Mouse (Mus musculus) hindbrain, postnatal 0 days (tissue): ENCODE measurements around the gene Xrcc4. TPM values are rescaled to one million over a fixed set of nuclear protein-coding genes. Genes with fewer than 3 reads are reported as not detected.

Experiments used
- ATAC-seq: fragments of 200-750 bp; cut with Nextera tagmentation; 2 replicates; pipeline ENCODE4 v1.8.0; 2017; ENCODE audit warnings: mild to moderate bottlenecking, moderate TSS enrichment, moderate library complexity
- DNase-seq: peaks from one replicate; pipeline ENCODE4 v3.0.0-alpha.2; 2015; ENCODE audit warnings: low spot score
- H3K27ac ChIP-seq: fragments of 300-500 bp; sonication (generic); 2 replicates; pipeline ENCODE4 v1.5.1; 2014; ENCODE audit warnings: mild to moderate bottlenecking
- H3K27me3 ChIP-seq: fragments of 300-500 bp; sonication (generic); 2 replicates; pipeline ENCODE4 v1.6.1; 2014; ENCODE audit warnings: low read length, mixed read lengths; ENCODE audit not compliant: insufficient read depth
- H3K36me3 ChIP-seq: fragments of 300-500 bp; sonication (generic); 2 replicates; pipeline ENCODE4 v1.6.1; 2014; ENCODE audit warnings: low read length, mixed read lengths; ENCODE audit not compliant: insufficient read depth
- H3K4me1 ChIP-seq: fragments of 300-500 bp; sonication (generic); 2 replicates; pipeline ENCODE4 v1.6.1; 2014; ENCODE audit warnings: antibody characterized with exemption, low read length, mixed read lengths; ENCODE audit not compliant: insufficient read depth
- H3K4me2 ChIP-seq: fragments of 300-500 bp; sonication (generic); 2 replicates; pipeline ENCODE4 v1.6.1; 2014; ENCODE audit warnings: low read depth, mild to moderate bottlenecking, low read length, moderate library complexity, mixed read lengths
- H3K4me3 ChIP-seq: fragments of 300-500 bp; sonication (generic); 2 replicates; pipeline ENCODE4 v1.5.1; 2014; ENCODE audit warnings: low read length
- H3K9ac ChIP-seq: fragments of 300-500 bp; sonication (generic); replicated peaks from 2 replicates; pipeline ENCODE4 v1.6.1; 2014; ENCODE audit warnings: mild to moderate bottlenecking, low read length, moderate library complexity, mixed read lengths
- H3K9me3 ChIP-seq: fragments of 300-500 bp; sonication (generic); 2 replicates; pipeline ENCODE4 v1.6.1; 2016; ENCODE audit warnings: low read length, mixed read lengths
- CTCF ChIP-seq: IDR thresholded peaks from 2 replicates; pipeline ENCODE4 v1.5.1; 2016; ENCODE audit warnings: antibody characterized with exemption, control low read depth, low read depth
- WGBS: fragments of 180-500 bp; shearing (Covaris S2); extraction: QIAGEN DNeasy Blood & Tissue Kit; methylation state at CpG from one replicate; pipeline ENCODE4 v1.1.7; 2014; 5-methylcytosine and 5-hydroxymethylcytosine counted together
- polyA plus RNA-seq: library from polyadenylated mRNA; unstranded; fragments of >200 nt; fragmentation: Nextera tagmentation; extraction: Ambion mirVana; gene quantifications from 2 replicates; pipeline ENCODE4 v1.2.1, GENCODE M21; 2015
- total RNA-seq: library from RNA; depleted of rRNA; stranded (reverse); fragments of >200 nt; gene quantifications from 2 replicates; pipeline ENCODE4 v1.2.3, GENCODE M21; 2014

The Xrcc4 gene
- total and polyA plus RNA-seq, 2 experiments from 2014 or later: 6.4 to 17.4 TPM

DNA sequence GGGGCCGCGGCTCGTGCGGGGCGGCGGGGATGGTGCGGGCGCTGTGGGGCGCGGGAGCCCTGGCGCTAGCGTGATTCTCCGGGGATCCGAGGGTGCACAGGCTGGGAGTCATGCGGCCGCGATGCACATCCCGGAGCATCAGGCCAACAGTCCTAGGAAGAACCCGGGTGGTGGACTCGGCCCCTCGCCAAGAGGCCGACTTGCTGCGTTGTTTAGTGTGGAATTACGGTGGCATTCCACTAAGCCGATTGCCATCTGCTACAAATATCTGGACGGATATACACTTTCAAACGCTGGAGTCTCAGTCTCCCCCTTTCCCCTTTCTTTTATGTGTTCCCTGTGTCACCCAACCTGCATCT lies 396 bp upstream of the Xrcc4 start:
- under 1% methylated on average over 27 of the region's 27 CpGs for WGBS
- no peaks in the 10 kb centered on the region for H3K27me3 ChIP-seq
- peak overlapping the region; percentile 86 for H3K27ac ChIP-seq
- no peaks in the 10 kb centered on the region for H3K9me3 ChIP-seq
- H3K4me2 ChIP-seq: peak overlapping the region; percentile 89
- DNase-seq: peak; percentile 63
- TF ChIP-seq CTCF: no peak
- H3K4me3 ChIP-seq: peak overlapping the region; percentile 97
- H3K4me1 ChIP-seq: no peaks in the 10 kb centered on the region
- H3K36me3 ChIP-seq: no peaks in the 10 kb centered on the region
- peak overlapping the region; percentile 92 for H3K9ac ChIP-seq
- peak; percentile 74 for ATAC-seq

DNA sequence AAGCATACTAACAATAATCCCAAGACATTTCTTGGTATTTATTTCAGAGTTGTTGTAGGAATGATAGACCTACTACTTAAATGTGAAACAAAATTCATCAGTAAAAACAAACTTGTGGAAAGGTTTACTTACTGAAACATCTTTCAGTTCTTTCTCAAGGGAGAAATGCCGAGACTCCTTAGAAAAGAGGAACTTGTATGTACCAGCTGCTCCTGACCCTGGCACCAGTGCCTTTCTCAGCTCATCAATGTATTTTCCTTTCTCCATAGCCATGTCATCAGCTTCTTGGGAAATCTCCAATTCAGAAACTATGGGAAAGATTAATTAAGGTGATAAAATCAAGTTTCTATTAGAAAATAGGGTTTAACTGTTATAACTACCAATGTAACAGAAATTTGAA lies 27.5 kb downstream of the Xrcc4 start:
- Histone ChIP-seq H3K27ac (no peak overlapping the region), H3K27me3 (no peaks in the 10 kb centered on the region), H3K9me3 (no peaks in the 10 kb centered on the region), H3K36me3 (no peaks in the 10 kb centered on the region), H3K4me2 (no peak overlapping the region), H3K4me3 (no peak overlapping the region), H3K9ac (no peak overlapping the region), H3K4me1 (no peaks in the 10 kb centered on the region)
- DNase-seq (no peak), ATAC-seq (no peak)
- TF ChIP-seq CTCF: no peak
- WGBS: 86% methylated on average over 1 of the region's 1 CpGs

GRCm38 (mm10) chr13:90052408-90052807 lies 37.0 kb downstream of the Xrcc4 start:
- ATAC-seq (no peak), DNase-seq (peak; percentile 2)
- H3K4me3 ChIP-seq: no peak overlapping the region
- H3K27ac ChIP-seq: no peak overlapping the region
- no peak overlapping the region for H3K9ac ChIP-seq
- no peak overlapping the region for H3K4me2 ChIP-seq
- H3K4me1 ChIP-seq: no peaks in the 10 kb centered on the region
- no peaks in the 10 kb centered on the region for H3K27me3 ChIP-seq
- H3K36me3 ChIP-seq: no peaks in the 10 kb centered on the region
- 43% methylated on average over 3 of the region's 3 CpGs for WGBS
- no peak for TF ChIP-seq CTCF
- H3K9me3 ChIP-seq: no peaks in the 10 kb centered on the region

GRCm38 (mm10) chr13:90051735-90052134 lies 37.7 kb downstream of the Xrcc4 start:
- no peak for DNase-seq
- no peaks in the 10 kb centered on the region for H3K27me3 ChIP-seq
- H3K9ac ChIP-seq: no peak overlapping the region
- no peak for ATAC-seq
- no peaks in the 10 kb centered on the region for H3K9me3 ChIP-seq
- H3K4me2 ChIP-seq: no peak overlapping the region
- no peaks in the 10 kb centered on the region for H3K4me1 ChIP-seq
- no peaks in the 10 kb centered on the region for H3K36me3 ChIP-seq
- no peak overlapping the region for H3K27ac ChIP-seq
- TF ChIP-seq CTCF: peak; percentile 16; the same call in 1 of the 2 replicates
- no peak overlapping the region for H3K4me3 ChIP-seq
- 83% methylated on average over 6 of the region's 6 CpGs for WGBS

GRCm38 (mm10) chr13:90039613-90040012 lies 49.8 kb downstream of the Xrcc4 start:
- no peak for DNase-seq
- WGBS: 42% methylated on average over 2 of the region's 2 CpGs

DNA sequence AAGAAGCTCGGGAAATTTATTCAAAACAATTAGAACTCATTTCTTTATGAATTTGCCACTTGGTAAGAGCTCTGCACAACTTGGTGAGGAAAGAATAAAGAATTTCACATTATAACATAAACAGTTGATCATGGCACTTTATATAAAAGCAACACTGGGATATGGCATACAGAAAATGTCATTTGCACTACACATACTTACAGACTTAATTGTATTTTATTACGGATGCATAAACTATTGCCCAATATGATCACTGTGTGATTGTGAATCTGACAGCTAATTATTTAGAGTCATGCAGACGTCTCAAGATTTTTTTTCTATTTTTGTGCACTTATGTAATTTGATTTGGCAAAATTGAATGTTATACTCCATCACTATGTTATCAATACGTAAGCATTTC lies 56.4 kb downstream of the Xrcc4 start:
- no peak for DNase-seq
- 65% methylated on average over 4 of the region's 4 CpGs for WGBS
- no peak for TF ChIP-seq CTCF
- Histone ChIP-seq H3K4me3 (no peak overlapping the region), H3K9ac (no peak overlapping the region), H3K4me1 (no peaks in the 10 kb centered on the region), H3K27ac (no peak overlapping the region), H3K36me3 (no peaks in the 10 kb centered on the region), H3K4me2 (no peak overlapping the region), H3K27me3 (no peaks in the 10 kb centered on the region), H3K9me3 (no peaks in the 10 kb centered on the region)
- ATAC-seq: no peak

More at GRCm38 (mm10) chr13:90039613-90040012, 49.8 kb downstream of the Xrcc4 start:
- Histone ChIP-seq H3K9me3 (no peaks in the 10 kb centered on the region), H3K27me3 (no peaks in the 10 kb centered on the region), H3K4me2 (no peak overlapping the region), H3K36me3 (no peaks in the 10 kb centered on the region), H3K9ac (no peak overlapping the region), H3K27ac (no peak overlapping the region), H3K4me1 (no peaks in the 10 kb centered on the region), H3K4me3 (no peak overlapping the region)
- TF ChIP-seq CTCF: no peak
- ATAC-seq: no peak

DNA sequence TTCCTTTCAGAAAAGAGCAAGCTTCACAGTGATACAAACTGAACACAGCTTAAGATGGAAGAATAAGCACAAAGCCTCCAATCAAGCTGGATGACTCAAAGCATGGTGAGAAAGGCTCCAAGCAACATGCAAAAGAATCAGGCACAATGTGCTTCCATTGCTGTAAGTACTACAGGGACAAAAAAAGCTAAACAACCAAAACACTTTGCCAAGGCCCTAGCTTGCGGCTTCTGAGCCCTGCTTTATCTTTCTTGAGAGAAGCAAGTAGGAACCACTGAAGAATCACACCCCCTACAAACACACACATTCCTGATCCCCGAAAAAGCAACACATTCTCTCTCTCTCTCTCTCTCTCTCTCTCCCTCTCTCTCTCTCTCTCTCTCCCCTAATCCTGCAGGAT lies 56.9 kb downstream of the Xrcc4 start:
- Histone ChIP-seq H3K9ac (no peak overlapping the region), H3K4me1 (no peaks in the 10 kb centered on the region), H3K4me3 (no peak overlapping the region), H3K27ac (no peak overlapping the region), H3K4me2 (no peak overlapping the region), H3K27me3 (no peaks in the 10 kb centered on the region), H3K36me3 (no peaks in the 10 kb centered on the region), H3K9me3 (no peaks in the 10 kb centered on the region)
- 24% methylated on average over 2 of the region's 2 CpGs for WGBS
- ATAC-seq (no peak), DNase-seq (peak; percentile 18)
- no peak for TF ChIP-seq CTCF
